In genomic region chr12:53753368-53753937, GRCm38 (mm10) we compare ENCODE assay signal across 16 mouse cellular contexts.
DNase-seq lines count a peak whose midpoint lies in the region; ATAC-seq and TF ChIP-seq lines count a peak whose summit lies in the region.
"Had no signal": no experiment of that assay in that cellular context is flagged by ENCODE, and none has a peak within 500 bp of the region (broad histone marks: within the 10 kb centered on the region; RNA-seq: fewer than 3 reads in every experiment).

No protein-coding gene starts in this region.

- H3K36me3 ChIP-seq in heart, embryonic 12.5 days: no peaks in the 10 kb centered on the region
- no peaks in the 10 kb centered on the region for H3K36me3 ChIP-seq in heart, adult 2 months (ENCODE audit: control insufficient read depth, insufficient read depth, low read length)
- H3K36me3 ChIP-seq in neural tube, embryonic 13.5 days: no peaks in the 10 kb centered on the region
- H3K36me3 ChIP-seq in hindbrain, embryonic 14.5 days (replicated peaks; ENCODE audit: control insufficient read depth, insufficient read depth): no peaks in the 10 kb centered on the region
- no peaks in the 10 kb centered on the region for H3K36me3 ChIP-seq in stomach, embryonic 16.5 days (ENCODE audit: control insufficient read depth, insufficient read depth, low read length)
- H3K36me3 ChIP-seq: intestine, embryonic 15.5 days; liver, embryonic 15.5 days had no signal

- H3K27ac ChIP-seq in heart, embryonic 12.5 days (ENCODE audit: poor library complexity, severe bottlenecking): peak overlapping the region; percentile 72
- no peak overlapping the region for H3K27ac ChIP-seq in heart, adult 2 months
- H3K27ac ChIP-seq in neural tube, embryonic 13.5 days (replicated peaks): no peak overlapping the region
- peak overlapping the region; percentile 39; the same call in 1 of the 2 replicates for H3K27ac ChIP-seq in hindbrain, embryonic 14.5 days
- H3K27ac ChIP-seq in stomach, embryonic 16.5 days (ENCODE audit: low read length): peak overlapping the region; percentile 31; the same call in 1 of the 2 replicates
- no peak overlapping the region for H3K27ac ChIP-seq in gastrocnemius, adult 2 months
- H3K27ac ChIP-seq: intestine, embryonic 15.5 days; liver, embryonic 15.5 days had no signal

- intact Hi-C loops in heart, adult 2 months (cut with DNase I): no loop called here
- intact Hi-C loops in gastrocnemius, adult 2 months (cut with DNase I): no loop called here

- TF ChIP-seq CTCF in heart, adult 2 months (IDR thresholded peaks at IDR 0.05): no peak
- TF ChIP-seq CTCF in gastrocnemius, adult 2 months (IDR thresholded peaks at IDR 0.05): no peak

- 0 out of 2 replicates have a peak overlapping the region, but pooled peaks have one; percentile 6 for H3K9ac ChIP-seq in heart, embryonic 12.5 days
- no peak overlapping the region for H3K9ac ChIP-seq in heart, adult 2 months (ENCODE audit: low read depth, low read length)
- no peak overlapping the region for H3K9ac ChIP-seq in neural tube, embryonic 13.5 days
- H3K9ac ChIP-seq in hindbrain, embryonic 14.5 days: no peak overlapping the region
- no peak overlapping the region for H3K9ac ChIP-seq in stomach, embryonic 16.5 days (ENCODE audit: low read length)
- H3K9ac ChIP-seq: intestine, embryonic 15.5 days; liver, embryonic 15.5 days had no signal

- H3K79me2 ChIP-seq in heart, adult 2 months (replicated peaks; ENCODE audit: control insufficient read depth, insufficient read depth, low read length): no peaks in the 10 kb centered on the region

- H3K4me1 ChIP-seq in heart, embryonic 12.5 days (replicated peaks): peaks cover 20% of the 10 kb centered on the region
- H3K4me1 ChIP-seq in heart, adult 2 months (ENCODE audit: control insufficient read depth, insufficient read depth, low read length): no peaks in the 10 kb centered on the region
- H3K4me1 ChIP-seq in neural tube, embryonic 13.5 days (replicated peaks): peaks cover 55% of the 10 kb centered on the region
- H3K4me1 ChIP-seq in hindbrain, embryonic 14.5 days (replicated peaks; ENCODE audit: control insufficient read depth, insufficient read depth, low read length): peaks cover 35% of the 10 kb centered on the region
- H3K4me1 ChIP-seq in stomach, embryonic 16.5 days (ENCODE audit: control insufficient read depth, insufficient read depth, low read length): peaks cover 7% of the 10 kb centered on the region; the same call in 1 of the 2 replicates
- H3K4me1 ChIP-seq: liver, embryonic 15.5 days had no signal

- no peak for TF ChIP-seq EP300 in heart, adult 2 months (IDR thresholded peaks at IDR 0.05; ENCODE audit: insufficient read depth, low read depth, low read length)

- ATAC-seq in heart, embryonic 12.5 days (ENCODE audit: insufficient number of reproducible peaks, low FRiP score): 0 out of 2 replicates have a peak, but pooled peaks have one; percentile 9
- ATAC-seq in neural tube, embryonic 13.5 days (ENCODE audit: low read depth): 0 out of 2 replicates have a peak, but pooled peaks have one; percentile 17
- 0 out of 2 replicates have a peak, but pooled peaks have one; percentile 26 for ATAC-seq in hindbrain, embryonic 14.5 days (ENCODE audit: low FRiP score)
- no peak for ATAC-seq in stomach, embryonic 16.5 days (ENCODE audit: insufficient read depth, low FRiP score)
- ATAC-seq: activated CD4-positive, CD25-positive, alpha-beta regulatory T cell, adult 4 months had no signal

- 0 out of 2 replicates have a peak overlapping the region, but pooled peaks have one; percentile 2 for H3K4me3 ChIP-seq in heart, embryonic 12.5 days
- H3K4me3 ChIP-seq in heart, adult 2 months: no peak overlapping the region
- H3K4me3 ChIP-seq in neural tube, embryonic 13.5 days: no peak overlapping the region
- no peak overlapping the region for H3K4me3 ChIP-seq in hindbrain, embryonic 14.5 days (replicated peaks; ENCODE audit: low read length)
- no peak overlapping the region for H3K4me3 ChIP-seq in stomach, embryonic 16.5 days (replicated peaks; ENCODE audit: low read length)
- H3K4me3 ChIP-seq in gastrocnemius, adult 2 months: no peak overlapping the region
- H3K4me3 ChIP-seq: erythroblast, embryonic 14.5 days; intestine, embryonic 15.5 days; liver, embryonic 15.5 days had no signal

- H3K4me2 ChIP-seq in heart, embryonic 12.5 days: peak overlapping the region; percentile 51
- H3K4me2 ChIP-seq in neural tube, embryonic 13.5 days: no peak overlapping the region
- peak overlapping the region; percentile 17; the same call in 1 of the 2 replicates for H3K4me2 ChIP-seq in hindbrain, embryonic 14.5 days (replicated peaks)
- peak overlapping the region; percentile 13; the same call in 1 of the 2 replicates for H3K4me2 ChIP-seq in stomach, embryonic 16.5 days (ENCODE audit: low read depth, low read length)
- H3K4me2 ChIP-seq: intestine, embryonic 15.5 days; liver, embryonic 15.5 days had no signal

- WGBS in heart, embryonic 12.5 days: 30% methylated on average over 13 of the region's 13 CpGs
- WGBS in heart, adult 2 months: 37% methylated on average over 13 of the region's 13 CpGs
- WGBS in neural tube, embryonic 13.5 days: 33% methylated on average over 13 of the region's 13 CpGs
- WGBS in hindbrain, embryonic 14.5 days: 32% methylated on average over 13 of the region's 13 CpGs
- 41% methylated on average over 13 of the region's 13 CpGs for WGBS in stomach, embryonic 16.5 days

- H3K9me3 ChIP-seq in heart, embryonic 12.5 days (replicated peaks): no peaks in the 10 kb centered on the region
- no peaks in the 10 kb centered on the region for H3K9me3 ChIP-seq in neural tube, embryonic 13.5 days
- no peaks in the 10 kb centered on the region for H3K9me3 ChIP-seq in hindbrain, embryonic 14.5 days (ENCODE audit: control insufficient read depth, low read length)
- no peaks in the 10 kb centered on the region for H3K9me3 ChIP-seq in stomach, embryonic 16.5 days (replicated peaks; ENCODE audit: control insufficient read depth, low read length)
- H3K9me3 ChIP-seq: intestine, embryonic 15.5 days; liver, embryonic 15.5 days had no signal

- TF ChIP-seq POLR2A in heart, adult 2 months (IDR thresholded peaks at IDR 0.05; ENCODE audit: insufficient read depth, low read depth, low read length): no peak

- no peaks in the 10 kb centered on the region for H3K27me3 ChIP-seq in heart, embryonic 12.5 days (replicated peaks)
- no peaks in the 10 kb centered on the region for H3K27me3 ChIP-seq in heart, adult 2 months (ENCODE audit: control insufficient read depth, insufficient read depth, low read length)
- no peaks in the 10 kb centered on the region; the same call in 1 of the 2 replicates for H3K27me3 ChIP-seq in neural tube, embryonic 13.5 days
- H3K27me3 ChIP-seq in hindbrain, embryonic 14.5 days (ENCODE audit: control insufficient read depth, insufficient read depth, low read length): no peaks in the 10 kb centered on the region
- H3K27me3 ChIP-seq in stomach, embryonic 16.5 days (ENCODE audit: control insufficient read depth, insufficient read depth, low read length): no peaks in the 10 kb centered on the region
- H3K27me3 ChIP-seq: intestine, embryonic 15.5 days had no signal

- no peak for DNase-seq in heart, adult 2 months
- no peak for DNase-seq in neural tube, embryonic 10.5 days (ENCODE audit: extremely low spot score, low spot score)
- no peak for DNase-seq in hindbrain, embryonic 14.5 days (ENCODE audit: low spot score)
- no peak for DNase-seq in gastrocnemius, adult 2 months
- no peak for DNase-seq in B cell, adult 2 months
- DNase-seq: cerebellum, adult 18-20 months; layer of hippocampus, postnatal 36 days; right cerebral cortex, postnatal 25 days; thymus, postnatal 36 days had no signal

Comparison
In these comparisons a context has a peak if more than half of its experiments do, and no peak if none do; other contexts are left out.
1. H3K27ac ChIP-seq: peak in heart, embryonic 12.5 days (single experiment), hindbrain, embryonic 14.5 days (single experiment) and stomach, embryonic 16.5 days (single experiment); none in heart, adult 2 months (single experiment), neural tube, embryonic 13.5 days (single experiment) and gastrocnemius, adult 2 months (single experiment).